Mouse (Mus musculus) E14TG2a.4 (cell line): Measurements from ENCODE around the gene Snrpd2.

Experiments used
- CTCF ChIP-seq: conservative IDR thresholded peaks from 2 replicates; pipeline ENCODE4 v1.5.1; 2014; ENCODE audit warnings: low read length
- NANOG ChIP-seq: IDR thresholded peaks from 2 replicates; pipeline ENCODE4 v1.6.1; 2014; ENCODE audit warnings: borderline replicate concordance, low read length, mixed read lengths
- POU5F1 ChIP-seq: IDR thresholded peaks from 2 replicates; pipeline ENCODE4 v1.6.1; 2014; ENCODE audit warnings: low read length, borderline replicate concordance

DNA sequence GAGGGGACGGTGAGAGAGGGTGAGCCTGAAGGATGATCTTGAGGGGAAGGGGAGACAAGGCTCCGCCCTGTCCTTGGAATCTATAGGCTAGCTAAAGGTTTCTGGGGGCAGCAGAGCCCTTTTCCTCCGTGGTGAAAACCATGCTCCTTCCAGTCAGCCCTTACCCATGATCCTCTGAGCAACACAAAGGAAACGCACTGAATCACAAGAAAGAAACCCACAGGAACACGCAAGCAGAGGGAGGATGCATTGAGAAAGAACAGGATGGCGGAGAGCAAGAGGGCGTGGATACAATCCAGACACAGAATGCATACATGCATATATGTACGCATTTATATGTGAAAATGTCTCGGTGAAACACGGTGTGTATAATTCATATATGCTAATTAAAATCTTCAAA lies 20.0 kb downstream of the Snrpd2 start:
- TF ChIP-seq CTCF (no peak), POU5F1 (no peak), NANOG (no peak)
